Mouse (Mus musculus) C2C12 (cell line): ENCODE results near the gene Ap4s1.

Experiments used
- CTCF ChIP-seq: IDR thresholded peaks from one replicate; pipeline ENCODE4 v1.5.1; 2011; ENCODE audit not compliant: control insufficient read depth, insufficient read depth, insufficient read length
- MAX ChIP-seq: IDR thresholded peaks from one replicate; pipeline ENCODE4 v1.6.1; 2011; ENCODE audit warnings: mild to moderate bottlenecking, control low read depth
- MYOG ChIP-seq: IDR thresholded peaks from one replicate; pipeline ENCODE4 v1.6.1; 2011; ENCODE audit not compliant: control insufficient read depth, insufficient read length; ENCODE audit errors: extremely low read depth
- USF1 ChIP-seq: IDR thresholded peaks from one replicate; pipeline ENCODE4 v1.6.1; 2011; ENCODE audit warnings: low read depth, mild to moderate bottlenecking, control low read depth, moderate library complexity

GRCm38 (mm10) chr12:51663908-51664307 is 26.9 kb upstream of the Ap4s1 start:
- TF ChIP-seq MAX (no peak), MYOG (no peak), CTCF (no peak), USF1 (no peak)
